Mouse (Mus musculus): ENCODE measurements around the gene Ubac2. TPM values are rescaled to one million over a fixed set of nuclear protein-coding genes. Genes with fewer than 3 reads are reported as not detected.
"Not testable (repeated sequence)": the region's sequence is repeated elsewhere in the genome, so short reads cannot be mapped to it uniquely, and the experiment has no call there.

Ubac2 gene
- 10 to 100 TPM; 33.5 to 34.0 TPM for total RNA-seq (2021)
- long read RNA-seq, experiment 1, transcript Ubac2-201 (9 exons, 2,139 nt): major isoform, 61 of 75 reads
- long read RNA-seq, experiment 1, partial matches to known transcripts: 5 of 75 reads
- long read RNA-seq, experiment 1, other reads (novel, unspliced or antisense): 9 of 75 reads
- long read RNA-seq, experiment 2, transcript Ubac2-201 (9 exons, 2,139 nt): major isoform, 53 of 65 reads
- long read RNA-seq, experiment 2, partial matches to known transcripts: 3 of 65 reads
- long read RNA-seq, experiment 2, other reads (novel, unspliced or antisense): 9 of 65 reads

DNA sequence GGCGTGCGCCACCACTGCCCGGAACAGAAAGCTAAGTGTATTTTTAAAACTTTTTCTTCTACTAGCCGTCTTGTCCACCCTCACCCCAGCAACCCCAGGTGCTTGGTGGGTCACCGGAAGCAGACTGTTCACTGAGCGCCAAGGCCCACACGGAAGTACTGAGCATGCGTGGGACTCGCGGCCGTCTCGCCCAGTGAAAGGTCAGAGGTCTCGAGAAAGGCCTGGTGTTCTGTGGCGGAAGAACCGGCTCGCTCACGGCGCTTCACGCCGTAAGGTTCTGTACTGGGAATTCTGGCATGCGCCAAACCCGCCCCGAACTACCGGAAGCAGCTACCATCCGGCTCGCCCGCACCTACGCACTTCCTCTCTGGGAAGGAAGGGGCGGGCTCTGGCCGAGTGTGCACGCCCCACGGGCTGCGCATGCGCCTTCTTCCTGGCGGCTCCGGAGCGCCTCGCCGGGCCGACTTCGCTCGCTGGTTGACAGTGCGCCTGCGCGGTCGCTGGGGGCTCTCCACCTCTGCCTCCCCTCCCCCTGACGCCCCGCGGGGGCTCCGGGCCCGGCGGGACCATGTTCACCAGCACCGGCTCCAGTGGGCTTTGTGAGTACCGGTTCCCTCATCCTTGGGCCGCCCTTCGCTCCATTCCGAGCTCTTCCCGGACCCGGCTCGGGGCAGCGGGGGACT is at the start of gene Ubac2:
Gene Ubac2, plus strand, starts transcription at position 445 of the 683 bp plus-strand sequence.
- intact Hi-C loops (cut with DNase I): no loop called here
- peak; percentile 98 to 99 for DNase-seq (ENCODE audit: low spot score in 2 of 2)

GRCm38 (mm10) chr14:121829816-121830442 is 48.5 kb upstream of the Ubac2 start:
- DNase-seq (ENCODE audit: low spot score in 2 of 2): no peak
- intact Hi-C loops (cut with DNase I): no loop called here

- DNase-seq (ENCODE audit: low spot score in 2 of 2): no peak
- intact Hi-C loops (cut with DNase I): no loop called here
Measured at GRCm38 (mm10) chr14:121833001-121833520, 45.4 kb upstream of the Ubac2 start.

- intact Hi-C loops (cut with DNase I): no loop called here
- DNase-seq (ENCODE audit: low spot score in 2 of 2): no peak
Measured at GRCm38 (mm10) chr14:121838161-121838560, 40.3 kb upstream of the Ubac2 start.

- DNase-seq (ENCODE audit: low spot score in 2 of 2): no peak
- intact Hi-C loops (cut with DNase I): no loop called here
Measured at GRCm38 (mm10) chr14:121840217-121840616, 38.2 kb upstream of the Ubac2 start.

DNA sequence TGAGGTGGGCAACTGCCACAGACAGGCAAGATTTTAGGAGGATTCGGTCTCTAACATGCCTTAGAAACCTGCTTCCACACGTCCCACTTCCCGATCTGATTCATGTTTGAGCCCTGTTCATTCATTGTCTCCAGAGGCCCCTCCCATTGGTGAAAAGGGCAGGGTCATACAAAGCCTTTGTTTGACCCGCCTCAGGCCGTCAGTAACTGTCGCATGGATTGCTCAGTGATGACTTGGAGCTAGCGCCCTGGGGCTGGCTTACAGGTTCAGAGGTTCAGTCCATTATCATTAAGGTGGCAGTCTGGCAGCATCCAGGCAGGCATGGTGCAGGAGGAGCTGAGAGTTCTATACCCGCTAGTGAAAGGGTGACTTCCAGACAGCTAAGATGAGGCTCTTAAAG is 33.9 kb upstream of the Ubac2 start:
- intact Hi-C loops (cut with DNase I): no loop called here
- DNase-seq (ENCODE audit: low spot score in 2 of 2): no peak

GRCm38 (mm10) chr14:121851231-121851630 is 27.2 kb upstream of the Ubac2 start:
- DNase-seq (ENCODE audit: low spot score in 2 of 2): no peak
- intact Hi-C loops (cut with DNase I): no loop called here

GRCm38 (mm10) chr14:121852531-121852930 is 25.9 kb upstream of the Ubac2 start:
- peak; percentile 9 to 10 for DNase-seq (ENCODE audit: low spot score in 2 of 2)
- intact Hi-C loops (cut with DNase I): no loop called here

DNA sequence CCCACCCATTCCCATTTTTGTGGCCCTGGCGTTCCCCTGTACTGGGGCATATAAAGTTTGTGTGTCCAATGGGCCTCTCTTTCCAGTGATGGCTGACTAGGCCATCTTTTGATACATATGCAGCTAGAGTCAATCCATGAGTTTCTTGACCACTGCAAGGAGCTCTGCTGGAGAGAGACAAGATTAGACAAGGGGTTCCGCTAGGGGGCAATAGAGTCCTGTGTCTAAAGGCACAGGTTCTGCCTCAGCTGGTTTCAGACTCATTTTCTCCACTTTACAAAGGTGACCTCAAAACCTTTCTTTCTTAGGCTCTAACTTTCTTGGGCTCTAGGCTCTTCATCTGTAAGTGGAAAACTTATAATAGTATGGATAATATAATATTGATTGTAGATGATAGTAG is 13.3 kb upstream of the Ubac2 start:
- peak; percentile 77 to 79 for DNase-seq (ENCODE audit: low spot score in 2 of 2)
- intact Hi-C loops (cut with DNase I): loop anchor here (2.0 to 5.0 kb wide), 2 partner anchors 56 to 197 kb away; no protein-coding TSS in a partner anchor

- intact Hi-C loops (cut with DNase I): loop anchor here (5.0 kb wide), 1 partner anchor 196 kb away; no protein-coding TSS in a partner anchor
- DNase-seq (ENCODE audit: low spot score in 2 of 2): no peak
Measured at GRCm38 (mm10) chr14:121866574-121866973, 11.8 kb upstream of the Ubac2 start.

- intact Hi-C loops (cut with DNase I): loop anchor here (5.0 kb wide), 1 partner anchor 193 kb away; no protein-coding TSS in a partner anchor
- peak; percentile 7 to 55 for DNase-seq (ENCODE audit: low spot score in 2 of 2)
Measured at GRCm38 (mm10) chr14:121869111-121869510, 9.3 kb upstream of the Ubac2 start.

GRCm38 (mm10) chr14:121872760-121873159 is 5.7 kb upstream of the Ubac2 start:
- intact Hi-C loops (cut with DNase I): no loop called here
- no peak for DNase-seq (ENCODE audit: low spot score in 2 of 2)

GRCm38 (mm10) chr14:121873172-121873571 is 5.2 kb upstream of the Ubac2 start:
- intact Hi-C loops (cut with DNase I): no loop called here
- DNase-seq (ENCODE audit: low spot score in 2 of 2): no peak

DNA sequence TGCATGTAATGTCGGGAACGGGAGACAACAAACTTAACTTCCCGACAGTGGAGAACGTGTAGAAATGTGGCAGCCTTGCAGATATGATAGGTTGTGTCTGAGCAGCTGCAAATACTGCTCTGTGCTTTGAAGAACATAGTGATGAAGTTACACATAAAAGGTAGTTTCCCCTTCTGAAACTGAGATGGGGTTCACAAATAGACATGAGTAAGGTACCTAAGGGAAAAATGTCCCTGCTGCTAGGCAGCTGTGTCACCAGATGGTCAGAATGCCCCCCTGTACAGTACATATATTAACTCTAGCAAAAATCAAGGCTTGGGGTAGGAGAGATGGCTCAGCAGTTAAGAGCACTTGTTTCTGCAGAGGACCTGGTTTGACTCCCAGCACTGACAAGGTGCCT is 4.8 kb upstream of the Ubac2 start:
- intact Hi-C loops (cut with DNase I): no loop called here
- no peak for DNase-seq (ENCODE audit: low spot score in 2 of 2)

DNA sequence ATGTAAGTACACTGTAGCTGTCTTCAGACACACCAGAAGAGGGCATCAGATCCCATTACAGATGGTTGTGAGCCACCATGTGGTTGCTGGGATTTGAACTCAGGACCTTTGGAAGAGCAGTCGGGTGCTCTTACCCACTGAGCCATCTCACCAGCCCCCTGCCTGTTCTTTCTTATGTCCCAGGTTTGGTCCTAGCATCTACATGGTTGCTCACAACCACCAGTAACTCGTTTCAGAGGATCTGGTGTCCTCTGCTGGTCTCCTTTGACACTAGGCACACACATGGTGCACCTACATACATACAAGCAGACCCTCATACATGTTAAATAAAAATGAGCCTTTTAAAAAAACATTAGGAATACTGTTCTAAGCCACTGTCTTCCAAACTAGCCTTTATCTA is 2.2 kb upstream of the Ubac2 start:
- intact Hi-C loops (cut with DNase I); DNase-seq (ENCODE audit: low spot score in 2 of 2): not testable (repeated sequence)

DNA sequence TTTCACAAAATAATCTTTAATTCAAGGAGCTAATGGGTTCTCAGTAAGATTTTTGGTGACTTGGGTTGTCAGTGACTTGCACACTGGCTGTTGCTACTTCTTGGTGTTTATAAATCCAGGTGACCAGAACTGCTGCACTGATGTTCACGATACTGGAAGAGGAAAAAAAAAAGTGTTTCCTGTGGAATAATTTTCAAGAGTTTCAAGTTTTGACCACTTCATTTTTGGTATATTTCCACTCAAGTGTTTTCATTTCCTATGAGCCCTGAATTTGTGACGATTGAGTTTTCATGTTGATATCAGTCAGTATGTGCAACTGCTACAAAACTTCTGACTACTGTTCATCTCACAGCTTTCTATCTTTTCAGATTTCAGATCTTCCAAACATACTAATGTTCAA is 1.6 kb upstream of the Ubac2 start:
- intact Hi-C loops (cut with DNase I): no loop called here
- DNase-seq (ENCODE audit: low spot score in 2 of 2): no peak

DNA sequence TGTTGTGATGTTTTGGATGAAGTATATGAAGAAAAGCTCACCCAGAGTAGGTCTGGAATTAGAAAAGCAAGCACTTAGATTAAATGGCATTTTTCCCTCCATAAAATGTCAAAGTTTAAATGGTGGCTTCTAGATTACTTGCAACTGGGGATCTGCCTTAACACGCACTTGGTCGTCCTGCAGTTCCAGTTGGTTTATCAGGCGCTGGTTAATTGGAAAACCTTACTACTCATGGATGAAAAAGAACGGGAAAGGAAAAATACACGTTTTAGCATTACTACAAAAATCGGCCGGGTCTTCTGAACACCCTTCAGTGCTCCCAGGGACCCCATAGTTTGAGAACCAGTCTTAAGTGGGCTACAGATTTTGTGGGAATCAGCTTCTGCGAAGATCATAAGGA is 780 bp upstream of the Ubac2 start:
- intact Hi-C loops (cut with DNase I): no loop called here
- DNase-seq (ENCODE audit: low spot score in 2 of 2): no peak

- peak in 1 of 2 experiments; percentile 20 for DNase-seq (ENCODE audit: low spot score in 2 of 2)
- intact Hi-C loops (cut with DNase I): no loop called here
Measured at GRCm38 (mm10) chr14:121878859-121879206, 413 bp downstream of the Ubac2 start.

GRCm38 (mm10) chr14:121879266-121879840 is 933 bp downstream of the Ubac2 start:
- intact Hi-C loops (cut with DNase I): no loop called here
- peak; percentile 35 to 70 for DNase-seq (ENCODE audit: low spot score in 2 of 2)

- DNase-seq (ENCODE audit: low spot score in 2 of 2): no peak
Measured at GRCm38 (mm10) chr14:121881211-121881610, 2.8 kb downstream of the Ubac2 start.

More at GRCm38 (mm10) chr14:121881211-121881610, 2.8 kb downstream of the Ubac2 start:
- intact Hi-C loops (cut with DNase I): no loop called here
